Comparison of ENCODE assay signal across 17 mouse cellular contexts in the genomic region with DNA sequence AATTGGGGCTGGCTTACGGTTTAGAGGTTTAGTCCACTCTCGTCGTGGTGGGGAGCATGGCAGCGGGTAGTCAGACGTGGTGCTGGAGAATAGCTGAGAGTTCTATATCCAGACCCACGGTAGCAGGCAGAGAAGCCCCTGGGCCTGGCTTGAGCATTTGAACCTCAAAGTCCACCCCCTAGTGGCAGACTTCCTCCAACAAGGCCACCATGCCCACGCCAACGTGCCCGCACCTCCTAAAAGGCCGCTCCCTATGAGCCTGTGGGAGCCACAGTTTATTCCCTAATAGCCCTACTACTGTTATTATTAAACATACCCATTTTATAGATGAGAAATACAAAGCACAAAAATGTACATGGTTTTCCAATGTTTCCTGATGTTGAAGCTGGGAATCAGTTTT. TPM values are rescaled to one million over a fixed set of nuclear protein-coding genes. Genes with fewer than 3 reads are reported as not detected.
DNase-seq lines count a peak whose midpoint lies in the region; ATAC-seq and TF ChIP-seq lines count a peak whose summit lies in the region.
"Had no signal": no experiment of that assay in that cellular context is flagged by ENCODE, and none has a peak within 500 bp of the region (broad histone marks: within the 10 kb centered on the region; RNA-seq: fewer than 3 reads in every experiment).

No protein-coding gene starts in this region.

- ATAC-seq in forebrain, embryonic 15.5 days (replicated peaks), result no peak
- ATAC-seq in kidney, postnatal 0 days (replicated peaks; ENCODE audit: low FRiP score, low read depth), result no peak
- no peak for ATAC-seq in kidney, embryonic 16.5 days (ENCODE audit: low FRiP score, low TSS enrichment)
- ATAC-seq in lung, postnatal 0 days, result no peak
- ATAC-seq: intestine, embryonic 16.5 days had no signal

- no peaks in the 10 kb centered on the region for H3K9me3 ChIP-seq in forebrain, embryonic 15.5 days
- H3K9me3 ChIP-seq in forebrain, embryonic 10.5 days, result no peaks in the 10 kb centered on the region
- no peaks in the 10 kb centered on the region for H3K9me3 ChIP-seq in kidney, postnatal 0 days (replicated peaks; ENCODE audit: low read length)
- H3K9me3 ChIP-seq in kidney, embryonic 16.5 days (ENCODE audit: low read length), result no peaks in the 10 kb centered on the region
- H3K9me3 ChIP-seq in lung, postnatal 0 days (ENCODE audit: low read length), result no peaks in the 10 kb centered on the region
- H3K9me3 ChIP-seq: forebrain, embryonic 12.5 days; heart, embryonic 10.5 days; hindbrain, embryonic 10.5 days; midbrain, embryonic 12.5 days had no signal

- no peak for DNase-seq in forebrain, embryonic 10.5 days (ENCODE audit: extremely low spot score, low spot score)
- no peak for DNase-seq in kidney, postnatal 0 days (ENCODE audit: low spot score)
- no peak for DNase-seq in lung, postnatal 0 days (ENCODE audit: low spot score)
- no peak for DNase-seq in lung, postnatal 36 days
- no peak for DNase-seq in c-Kit-positive CD71-positive TER-119-positive erythroid progenitor cells, embryonic 14.5 days (ENCODE audit: low spot score)
- DNase-seq: adrenal gland, postnatal 14 days; cerebellum, adult 11 months; right cerebral cortex, postnatal 25 days had no signal

- no peak for TF ChIP-seq POLR2A in bone marrow, adult 2 months (IDR thresholded peaks at IDR 0.05; ENCODE audit: borderline replicate concordance, control insufficient read depth, low read depth, low read length)

- peak; percentile 40; the same call in 1 of the 2 replicates for TF ChIP-seq CTCF in kidney, postnatal 0 days (IDR thresholded peaks at IDR 0.05; ENCODE audit: low read depth)
- TF ChIP-seq CTCF in lung, postnatal 0 days (IDR thresholded peaks at IDR 0.05), result peak; percentile 43
- TF ChIP-seq CTCF in bone marrow, adult 2 months (IDR thresholded peaks at IDR 0.05; ENCODE audit: control insufficient read depth, insufficient read depth, low read length), result peak; percentile 13; the same call in 1 of the 2 replicates

- H3K36me3 ChIP-seq in forebrain, embryonic 15.5 days, result no peaks in the 10 kb centered on the region
- no peaks in the 10 kb centered on the region for H3K36me3 ChIP-seq in forebrain, embryonic 10.5 days (replicated peaks)
- H3K36me3 ChIP-seq in kidney, postnatal 0 days (ENCODE audit: insufficient read depth, low read length), result no peaks in the 10 kb centered on the region
- no peaks in the 10 kb centered on the region for H3K36me3 ChIP-seq in kidney, embryonic 16.5 days (ENCODE audit: insufficient read depth, low read length)
- H3K36me3 ChIP-seq in lung, postnatal 0 days (ENCODE audit: insufficient read depth, low read length), result no peaks in the 10 kb centered on the region
- H3K36me3 ChIP-seq: forebrain, embryonic 12.5 days; heart, embryonic 10.5 days; hindbrain, embryonic 10.5 days; midbrain, embryonic 12.5 days had no signal

- H3K4me3 ChIP-seq in forebrain, embryonic 15.5 days, result no peak overlapping the region
- no peak overlapping the region for H3K4me3 ChIP-seq in forebrain, embryonic 10.5 days
- H3K4me3 ChIP-seq in kidney, postnatal 0 days (replicated peaks; ENCODE audit: low read depth, low read length), result no peak overlapping the region
- no peak overlapping the region for H3K4me3 ChIP-seq in kidney, embryonic 16.5 days (ENCODE audit: low read length)
- no peak overlapping the region for H3K4me3 ChIP-seq in lung, postnatal 0 days (ENCODE audit: low read depth, low read length)
- H3K4me3 ChIP-seq in bone marrow, adult 2 months (replicated peaks; ENCODE audit: control insufficient read depth, low read depth, low read length), result no peak overlapping the region
- H3K4me3 ChIP-seq: forebrain, embryonic 12.5 days; heart, embryonic 10.5 days; hindbrain, embryonic 10.5 days; midbrain, embryonic 12.5 days; myocyte had no signal

- no peaks in the 10 kb centered on the region for H3K4me1 ChIP-seq in forebrain, embryonic 15.5 days
- peaks cover 5% of the 10 kb centered on the region; the same call in 1 of the 2 replicates for H3K4me1 ChIP-seq in forebrain, embryonic 10.5 days
- no peaks in the 10 kb centered on the region for H3K4me1 ChIP-seq in kidney, postnatal 0 days (replicated peaks; ENCODE audit: insufficient read depth, low read length)
- no peaks in the 10 kb centered on the region for H3K4me1 ChIP-seq in kidney, embryonic 16.5 days (ENCODE audit: insufficient read depth, low read length)
- H3K4me1 ChIP-seq in lung, postnatal 0 days (ENCODE audit: insufficient read depth, low read depth, low read length), result no peaks in the 10 kb centered on the region
- no peaks in the 10 kb centered on the region for H3K4me1 ChIP-seq in bone marrow, adult 2 months (ENCODE audit: control insufficient read depth, insufficient read depth, low read length)
- H3K4me1 ChIP-seq: forebrain, embryonic 12.5 days; midbrain, embryonic 12.5 days had no signal

- no peak overlapping the region for H3K4me2 ChIP-seq in forebrain, embryonic 15.5 days (replicated peaks)
- no peak overlapping the region for H3K4me2 ChIP-seq in kidney, postnatal 0 days (ENCODE audit: low read length)
- H3K4me2 ChIP-seq in kidney, embryonic 16.5 days (replicated peaks; ENCODE audit: low read depth, low read length), result no peak overlapping the region
- H3K4me2 ChIP-seq in lung, postnatal 0 days (replicated peaks; ENCODE audit: low read depth, low read length), result no peak overlapping the region
- H3K4me2 ChIP-seq: forebrain, embryonic 12.5 days; midbrain, embryonic 12.5 days had no signal

- TF ChIP-seq EP300 in lung, postnatal 0 days (IDR thresholded peaks at IDR 0.05), result no peak

- WGBS in forebrain, embryonic 15.5 days, result 84% methylated on average over 10 of the region's 10 CpGs
- WGBS in forebrain, embryonic 10.5 days, result 88% methylated on average over 10 of the region's 10 CpGs
- 92% methylated on average over 10 of the region's 10 CpGs for WGBS in kidney, postnatal 0 days
- WGBS in kidney, embryonic 16.5 days, result 83% methylated on average over 10 of the region's 10 CpGs
- 84% methylated on average over 10 of the region's 10 CpGs for WGBS in lung, postnatal 0 days
- 82% methylated on average over 10 of the region's 10 CpGs for WGBS in bone marrow, adult 2 months

- H3K9ac ChIP-seq in forebrain, embryonic 15.5 days (replicated peaks), result no peak overlapping the region
- H3K9ac ChIP-seq in kidney, postnatal 0 days (ENCODE audit: low read depth, low read length), result no peak overlapping the region
- no peak overlapping the region for H3K9ac ChIP-seq in kidney, embryonic 16.5 days (replicated peaks; ENCODE audit: low read length)
- no peak overlapping the region for H3K9ac ChIP-seq in lung, postnatal 0 days (replicated peaks; ENCODE audit: low read depth)
- H3K9ac ChIP-seq: forebrain, embryonic 12.5 days; midbrain, embryonic 12.5 days had no signal

- H3K27ac ChIP-seq in forebrain, embryonic 15.5 days (replicated peaks), result peak overlapping the region; percentile 48; the same call in 1 of the 2 replicates
- H3K27ac ChIP-seq in forebrain, embryonic 10.5 days, result no peak overlapping the region
- no peak overlapping the region for H3K27ac ChIP-seq in kidney, postnatal 0 days
- H3K27ac ChIP-seq in kidney, embryonic 16.5 days (ENCODE audit: low read length), result no peak overlapping the region
- H3K27ac ChIP-seq in lung, postnatal 0 days (ENCODE audit: low read length), result no peak overlapping the region
- H3K27ac ChIP-seq in bone marrow, adult 2 months (ENCODE audit: control insufficient read depth, insufficient read depth, low read depth, low read length, poor library complexity), result no peak overlapping the region
- H3K27ac ChIP-seq: forebrain, embryonic 12.5 days; heart, embryonic 10.5 days; hindbrain, embryonic 10.5 days; midbrain, embryonic 12.5 days had no signal

- no peaks in the 10 kb centered on the region for H3K27me3 ChIP-seq in forebrain, embryonic 15.5 days
- no peaks in the 10 kb centered on the region for H3K27me3 ChIP-seq in forebrain, embryonic 10.5 days (ENCODE audit: poor library complexity, severe bottlenecking)
- H3K27me3 ChIP-seq in kidney, postnatal 0 days (ENCODE audit: insufficient read depth, low read length), result no peaks in the 10 kb centered on the region
- no peaks in the 10 kb centered on the region for H3K27me3 ChIP-seq in kidney, embryonic 16.5 days (ENCODE audit: insufficient read depth, low read length)
- H3K27me3 ChIP-seq in lung, postnatal 0 days (replicated peaks; ENCODE audit: insufficient read depth, low read length), result no peaks in the 10 kb centered on the region
- H3K27me3 ChIP-seq: forebrain, embryonic 12.5 days; midbrain, embryonic 12.5 days had no signal

RNA-seq across cellular contexts. Expression of a gene that starts 19.2 kb away (rescaled TPM):
- polyA plus RNA-seq in forebrain, embryonic 15.5 days (2015; fragmentation: Nextera tagmentation; extraction: Ambion mirVana), result 8.0 and 8.9 TPM in 2 replicates
- 3.5 and 4.0 TPM in 2 replicates for polyA plus RNA-seq in forebrain, embryonic 10.5 days (2016; fragmentation: Nextera tagmentation; extraction: Ambion mirVana)
- 8.1 and 8.5 TPM in 2 replicates for polyA plus RNA-seq in kidney, postnatal 0 days (2015; fragmentation: Nextera tagmentation; extraction: Ambion mirVana)
- 8.9 and 9.6 TPM in 2 replicates for polyA plus RNA-seq in kidney, embryonic 16.5 days (2015; fragmentation: Nextera tagmentation; extraction: Ambion mirVana)
- polyA plus RNA-seq in lung, postnatal 0 days (2015; fragmentation: Nextera tagmentation; extraction: Ambion mirVana), result 4.5 and 5.2 TPM in 2 replicates
- 1.4 and 4.2 TPM in 2 replicates for polyA plus RNA-seq in bone marrow, adult 2 months (2011; ENCODE audit: insufficient read depth, insufficient read length, low replicate concordance, missing spikeins)
